Mouse (Mus musculus) heart, postnatal 0 days (tissue): ENCODE data around the gene Pip5k1b.

Source experiments
- CTCF ChIP-seq: IDR thresholded peaks from 2 replicates; pipeline ENCODE4 v1.5.1; 2016; ENCODE audit warnings: antibody characterized with exemption, control low read depth, low read depth
- EP300 ChIP-seq: IDR thresholded peaks from 2 replicates; pipeline ENCODE4 v1.6.1; 2016; ENCODE audit warnings: antibody characterized with exemption, low read depth

DNA sequence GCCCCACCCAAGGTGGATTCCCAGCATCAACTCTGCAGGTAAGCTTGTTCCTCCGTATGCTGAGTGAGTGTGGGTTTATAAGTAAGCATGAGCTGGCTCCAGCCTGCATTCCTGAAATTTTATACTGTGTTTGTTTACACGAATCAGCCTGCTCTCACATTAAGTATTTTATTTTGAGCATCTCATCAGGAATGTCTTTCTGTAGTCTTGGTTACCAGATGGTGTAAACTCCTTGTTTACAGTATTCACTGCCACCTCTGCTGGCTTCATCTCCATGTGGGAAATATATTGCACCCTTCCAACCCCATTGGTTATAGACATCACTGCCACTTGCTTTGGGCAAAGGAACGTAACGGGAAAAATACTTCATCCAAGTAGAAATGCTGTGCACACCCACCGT is 262.1 kb downstream of the Pip5k1b start:
- TF ChIP-seq CTCF (no peak), EP300 (no peak)
